Mouse (Mus musculus) CD4-positive helper T cell, adult 2 months (primary cell): Measurements from ENCODE around the gene Slc33a1.

Experiments used
- DNase-seq: peaks from one replicate; pipeline ENCODE4 v3.0.0-alpha.2; 2012; ENCODE audit warnings: low read depth, missing footprints, low spot score

Slc33a1 gene

GRCm38 (mm10) chr3:63964100-63964921, at the start of gene Slc33a1:
Slc33a1 (minus strand) TSS chr3:63964768.
- DNase-seq: peak; percentile 99

GRCm38 (mm10) chr3:63988722-63989440, 24.3 kb upstream of the Slc33a1 start:
- DNase-seq: no peak

GRCm38 (mm10) chr3:63986656-63987055, 22.1 kb upstream of the Slc33a1 start:
- DNase-seq: no peak

GRCm38 (mm10) chr3:63977895-63978294, 13.3 kb upstream of the Slc33a1 start:
- DNase-seq: no peak

GRCm38 (mm10) chr3:63975955-63976908, 11.7 kb upstream of the Slc33a1 start, which contains the start of gene Gmps:
Gmps (plus strand) TSS chr3:63976106.
- DNase-seq: peak; percentile 97

DNA sequence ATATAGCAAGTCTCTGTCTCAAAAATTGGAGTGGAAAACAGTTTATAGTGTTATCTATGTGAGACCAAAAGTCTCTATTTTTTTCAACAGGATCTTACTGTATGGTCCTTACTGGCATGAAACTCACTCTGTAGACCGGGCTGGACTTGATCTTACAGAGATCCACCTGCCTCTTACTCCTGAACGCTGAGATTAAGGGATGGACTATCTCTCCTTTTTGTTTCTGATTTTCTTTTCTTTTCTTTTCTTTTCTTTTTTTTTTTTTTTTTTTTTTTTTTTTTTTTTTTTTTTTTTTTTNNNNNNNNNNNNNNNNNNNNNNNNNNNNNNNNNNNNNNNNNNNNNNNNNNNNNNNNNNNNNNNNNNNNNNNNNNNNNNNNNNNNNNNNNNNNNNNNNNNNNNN, 1.4 kb upstream of the Slc33a1 start:
- no peak for DNase-seq

GRCm38 (mm10) chr3:63964922-63965249, 318 bp upstream of the Slc33a1 start:
- DNase-seq: no peak

GRCm38 (mm10) chr3:63963421-63964099, 1.0 kb downstream of the Slc33a1 start:
- peak; percentile 28 for DNase-seq

GRCm38 (mm10) chr3:63949837-63950236, 14.7 kb downstream of the Slc33a1 start:
- no peak for DNase-seq

GRCm38 (mm10) chr3:63941204-63941850, 23.2 kb downstream of the Slc33a1 start:
- DNase-seq: no peak

- no peak for DNase-seq
Observed at GRCm38 (mm10) chr3:63938928-63939327, 25.6 kb downstream of the Slc33a1 start.

- peak; percentile 84 for DNase-seq
Observed at GRCm38 (mm10) chr3:63928878-63929859, 35.4 kb downstream of the Slc33a1 start, which contains the start of gene E130311K13Rik. E130311K13Rik (minus strand) TSS chr3:63929472.

DNA sequence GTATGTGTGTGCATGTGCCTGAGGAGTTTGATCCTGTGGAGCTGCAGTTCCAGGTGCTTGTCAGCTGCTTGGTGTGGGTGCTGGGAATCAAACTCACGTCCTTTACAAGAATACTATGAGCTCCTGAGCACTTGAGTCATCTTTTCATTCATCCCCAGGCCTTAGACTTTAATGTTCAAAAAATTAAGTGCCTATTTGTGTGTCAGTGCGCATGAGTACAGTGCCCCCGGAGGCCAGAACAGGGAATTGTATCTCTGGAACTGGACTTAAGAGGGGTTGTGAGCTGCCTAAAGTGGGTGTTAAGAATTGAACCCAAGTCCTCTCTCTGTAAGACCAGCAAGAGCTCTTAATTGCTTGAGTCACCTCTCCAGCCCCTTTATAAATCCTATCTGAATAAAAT, 44.9 kb downstream of the Slc33a1 start:
- peak; percentile 44 for DNase-seq

DNA sequence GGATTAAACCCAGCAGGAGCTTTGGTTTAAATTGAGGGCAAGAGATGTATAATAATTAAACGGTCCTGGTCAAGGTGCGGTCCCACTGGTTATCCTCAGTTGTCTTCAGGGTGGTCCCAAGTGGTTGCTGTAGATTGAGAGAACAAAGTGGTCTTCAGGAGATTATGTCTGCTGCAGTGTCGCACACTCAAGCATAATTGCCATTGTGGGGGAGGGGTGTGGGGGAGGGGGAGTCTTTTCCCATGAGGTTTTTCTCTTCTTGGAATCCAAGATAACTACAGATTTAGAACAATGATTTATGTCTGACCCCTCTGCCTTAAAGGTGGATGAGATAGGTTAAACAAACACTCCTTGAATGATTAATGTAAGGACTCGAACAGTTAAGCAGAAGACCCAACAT, 54.3 kb downstream of the Slc33a1 start:
- no peak for DNase-seq

- DNase-seq: no peak
Observed at GRCm38 (mm10) chr3:63905241-63905640, 59.3 kb downstream of the Slc33a1 start.

GRCm38 (mm10) chr3:63904157-63904556, 60.4 kb downstream of the Slc33a1 start:
- no peak for DNase-seq

DNA sequence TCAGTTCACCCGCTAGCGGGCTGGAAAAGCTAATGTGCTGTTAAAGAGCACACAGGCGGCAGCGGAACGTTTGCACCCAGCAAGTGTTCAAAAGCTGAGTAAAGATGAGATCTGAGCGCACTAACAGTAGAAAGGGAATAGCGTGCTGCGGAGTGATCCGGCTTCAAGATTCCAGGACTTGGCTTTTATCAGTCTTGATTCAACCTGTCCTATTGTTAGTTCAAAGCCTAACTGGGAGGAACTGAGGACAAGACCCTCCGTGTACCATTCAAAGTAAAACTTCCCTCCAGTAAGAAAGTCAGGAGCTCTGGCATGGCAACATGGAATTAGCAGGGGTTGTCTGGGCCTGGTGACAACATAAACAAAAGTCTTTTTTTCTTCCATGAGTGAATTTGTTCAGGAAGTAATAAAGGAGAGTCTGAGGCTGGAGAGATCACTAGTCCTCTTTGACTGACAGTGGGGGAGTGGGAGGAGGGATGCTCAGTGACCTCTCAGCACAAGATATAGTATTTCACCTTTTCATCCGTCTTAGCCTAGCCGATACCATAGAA, 64.5 kb downstream of the Slc33a1 start:
- DNase-seq: no peak

DNA sequence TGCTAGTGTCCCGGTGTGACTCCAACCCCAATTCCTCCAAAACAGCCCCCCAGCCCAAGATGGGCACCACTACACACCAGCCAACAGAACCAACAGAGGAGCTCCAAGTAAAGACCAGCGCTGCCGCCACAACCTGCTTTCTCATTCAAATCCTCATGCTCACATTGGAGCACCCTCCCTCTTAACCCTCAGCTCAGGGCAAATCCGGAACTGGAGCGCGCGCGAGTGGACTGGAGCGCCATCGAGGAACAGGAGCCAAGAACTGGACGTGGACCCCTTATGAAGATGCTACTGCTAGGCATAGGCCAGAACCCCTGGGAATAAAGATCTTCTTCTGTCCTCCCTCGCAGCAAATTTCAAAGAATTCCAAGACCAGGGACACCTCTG, 65.3 kb downstream of the Slc33a1 start, which contains the start of gene Plch1:
Plch1 (minus strand) TSS at position 164 of the 387 bp plus-strand sequence.
- peak; percentile 12 for DNase-seq
